Mouse (Mus musculus) limb, embryonic 11.5 days (tissue): ENCODE data around the gene Rarb. TPM values are rescaled to one million over a fixed set of nuclear protein-coding genes. Genes with fewer than 3 reads are reported as not detected.

ENCODE experiments used
- ATAC-seq: fragments of 200-750 bp; cut with Nextera tagmentation; 2 replicates; pipeline ENCODE4 v1.8.0; 2017; ENCODE audit warnings: low read depth; ENCODE audit not compliant: insufficient number of reproducible peaks, low FRiP score, low TSS enrichment
- DNase-seq: peaks from one replicate; pipeline ENCODE4 v3.0.0-alpha.2; 2015; ENCODE audit warnings: low spot score
- H3K27ac ChIP-seq: fragments of 300-500 bp; sonication (generic); replicated peaks from 2 replicates; pipeline ENCODE4 v1.5.1; 2014; ENCODE audit warnings: low read depth, mild to moderate bottlenecking, low read length
- H3K27me3 ChIP-seq: fragments of 300-500 bp; sonication (generic); 2 replicates; pipeline ENCODE4 v1.6.1; 2014; ENCODE audit warnings: mild to moderate bottlenecking, low read length, mixed read lengths; ENCODE audit not compliant: control insufficient read depth, insufficient read depth
- H3K36me3 ChIP-seq: fragments of 300-500 bp; sonication (generic); 2 replicates; pipeline ENCODE4 v1.6.1; 2014; ENCODE audit warnings: mild to moderate bottlenecking, low read length, moderate library complexity, mixed read lengths; ENCODE audit not compliant: control insufficient read depth, insufficient read depth
- H3K4me1 ChIP-seq: fragments of 300-500 bp; sonication (generic); 2 replicates; pipeline ENCODE4 v1.6.1; 2014; ENCODE audit warnings: low read length, mixed read lengths; ENCODE audit not compliant: control insufficient read depth, insufficient read depth
- H3K4me2 ChIP-seq: fragments of 300-500 bp; sonication (generic); 2 replicates; pipeline ENCODE4 v1.6.1; 2014; ENCODE audit warnings: low read depth, mild to moderate bottlenecking, moderate library complexity; ENCODE audit not compliant: severe bottlenecking
- H3K4me3 ChIP-seq: fragments of 300-500 bp; sonication (generic); 2 replicates; pipeline ENCODE4 v1.5.1; 2014; ENCODE audit warnings: low read depth, low read length
- H3K9ac ChIP-seq: fragments of 300-500 bp; sonication (generic); 2 replicates; pipeline ENCODE4 v1.6.1; 2014; ENCODE audit warnings: mild to moderate bottlenecking, low read length
- H3K9me3 ChIP-seq: fragments of 300-500 bp; sonication (generic); 2 replicates; pipeline ENCODE4 v1.6.1; 2016; ENCODE audit warnings: low read length; ENCODE audit not compliant: control insufficient read depth
- WGBS: fragments of 180-500 bp; shearing (Covaris S2); extraction: QIAGEN DNeasy Blood & Tissue Kit; methylation state at CpG from one replicate; pipeline ENCODE4 v1.1.7; 2014; 5-methylcytosine and 5-hydroxymethylcytosine counted together
- polyA plus RNA-seq: library from polyadenylated mRNA; unstranded; fragments of >200 nt; fragmentation: Nextera tagmentation; extraction: Ambion mirVana; gene quantifications from 2 replicates; pipeline ENCODE4 v1.2.1, GENCODE M21; 2014

Gene Rarb
- polyA plus RNA-seq, result 10.4 and 13.3 TPM in 2 replicates

DNA sequence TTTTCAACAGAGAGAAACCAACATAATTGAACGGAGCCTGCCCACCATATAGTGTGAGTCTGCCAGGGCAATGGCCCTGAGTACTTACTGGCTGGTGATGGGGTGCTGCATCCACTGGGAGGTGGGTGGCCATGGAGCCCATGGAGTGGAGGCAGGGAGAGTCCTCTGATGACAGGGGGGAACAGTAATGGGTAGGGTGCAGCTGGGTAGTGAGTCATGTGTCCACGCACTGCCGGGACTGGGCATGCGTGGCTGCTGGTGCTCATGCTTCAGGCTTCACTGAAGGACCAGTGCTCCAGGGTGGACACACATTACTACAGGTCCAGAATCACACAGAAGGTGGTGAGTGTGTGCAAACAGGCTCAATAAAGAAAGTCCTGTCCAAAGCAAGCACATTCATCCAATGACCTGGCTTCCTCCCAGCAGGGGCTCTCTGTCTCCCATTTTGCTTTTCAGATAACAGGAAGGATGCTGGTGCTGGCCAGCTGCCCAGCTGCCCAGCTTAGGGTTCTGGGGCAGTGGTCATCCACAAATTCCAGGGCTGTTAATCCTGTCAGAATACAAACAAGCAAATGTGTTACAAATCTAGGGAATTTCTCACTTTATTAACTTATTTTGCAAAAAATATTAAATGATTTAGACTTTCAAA lies at the start of gene Rarb:
Rarb (minus strand) TSS at position 555 of the 649 bp plus-strand sequence.
- WGBS, result 94% methylated on average over 4 of the region's 4 CpGs
- ATAC-seq, result no peak
- no peak within 1 kb of the TSS for H3K27ac ChIP-seq

DNA sequence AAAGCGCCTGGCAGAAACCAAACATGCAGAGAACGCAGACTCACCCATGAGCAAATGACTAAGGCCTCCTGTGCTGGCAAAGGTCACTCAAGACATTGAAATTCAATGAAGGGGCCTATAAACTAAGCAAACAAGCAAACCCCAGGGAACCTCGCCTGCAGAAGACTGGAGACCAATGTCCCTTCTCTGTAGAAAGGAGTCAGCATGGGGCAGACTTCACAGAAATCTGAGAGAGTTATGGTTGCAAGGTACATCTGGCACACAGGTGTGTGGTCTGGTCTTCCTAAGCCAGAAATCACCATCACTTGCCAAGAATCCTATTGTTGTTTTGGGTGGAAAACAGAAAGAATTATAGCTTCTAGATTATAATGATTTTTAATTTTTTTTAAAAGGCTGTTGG lies 23.1 kb upstream of the Rarb start:
- Histone ChIP-seq H3K4me2 (no peak overlapping the region), H3K9me3 (no peaks in the 10 kb centered on the region), H3K27me3 (no peaks in the 10 kb centered on the region), H3K36me3 (no peaks in the 10 kb centered on the region), H3K9ac (no peak overlapping the region), H3K27ac (no peak overlapping the region), H3K4me3 (no peak overlapping the region), H3K4me1 (0 out of 2 replicates have a peak, but pooled peaks cover 6% of the 10 kb centered on the region)
- 40% methylated on average over 3 of the region's 3 CpGs for WGBS
- DNase-seq (peak; percentile 39), ATAC-seq (no peak)

More for the DNA sequence above, at the start of gene Rarb:
- no peak within 1 kb of the TSS for H3K4me3 ChIP-seq
- 0 out of 2 replicates have a peak, but pooled peaks cover 5% of the 10 kb centered on the region for H3K4me1 ChIP-seq
- no peaks in the 10 kb centered on the region for H3K36me3 ChIP-seq
- no peak within 1 kb of the TSS for H3K4me2 ChIP-seq
- no peak for DNase-seq
- no peaks in the 10 kb centered on the region for H3K27me3 ChIP-seq
- H3K9me3 ChIP-seq, result no peaks in the 10 kb centered on the region
- H3K9ac ChIP-seq, result no peak within 1 kb of the TSS

GRCm38 (mm10) chr14:16841597-16841989 lies 22.6 kb upstream of the Rarb start:
- no peak overlapping the region for H3K4me2 ChIP-seq
- H3K36me3 ChIP-seq, result no peaks in the 10 kb centered on the region
- DNase-seq (no peak), ATAC-seq (peak; percentile 31; the same call in 1 of the 2 replicates)
- no peaks in the 10 kb centered on the region for H3K27me3 ChIP-seq
- no peak overlapping the region for H3K27ac ChIP-seq
- no peak overlapping the region for H3K4me3 ChIP-seq
- 57% methylated on average over 6 of the region's 6 CpGs for WGBS
- H3K9me3 ChIP-seq, result no peaks in the 10 kb centered on the region
- H3K4me1 ChIP-seq, result 0 out of 2 replicates have a peak, but pooled peaks cover 6% of the 10 kb centered on the region
- no peak overlapping the region for H3K9ac ChIP-seq

- Histone ChIP-seq H3K27me3 (no peaks in the 10 kb centered on the region), H3K9me3 (no peaks in the 10 kb centered on the region), H3K9ac (no peak overlapping the region), H3K27ac (no peak overlapping the region), H3K4me3 (no peak overlapping the region), H3K36me3 (no peaks in the 10 kb centered on the region), H3K4me2 (no peak overlapping the region), H3K4me1 (0 out of 2 replicates have a peak, but pooled peaks cover 6% of the 10 kb centered on the region)
- ATAC-seq (no peak), DNase-seq (no peak)
- WGBS, result 65% methylated on average over 8 of the region's 8 CpGs
Observed at GRCm38 (mm10) chr14:16840951-16841596, 22.1 kb upstream of the Rarb start.

DNA sequence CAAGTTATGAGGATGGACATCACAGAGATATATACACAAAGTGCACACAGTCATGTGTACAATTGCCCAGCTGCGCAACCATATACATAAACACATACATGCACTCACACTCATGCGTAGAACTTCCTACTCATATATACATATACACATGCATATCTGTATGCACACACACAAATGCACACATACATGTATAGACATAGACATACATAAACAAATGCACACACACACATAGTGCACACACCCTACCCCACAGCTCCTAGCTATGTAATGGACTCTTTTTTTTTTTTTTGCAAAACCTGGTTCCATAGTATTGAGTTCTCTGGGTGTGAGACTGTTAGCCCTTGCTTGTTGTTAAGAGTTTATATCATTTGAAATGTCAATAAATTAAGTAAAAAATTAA lies 21.2 kb upstream of the Rarb start:
- Histone ChIP-seq H3K27ac (no peak overlapping the region), H3K36me3 (no peaks in the 10 kb centered on the region), H3K4me1 (0 out of 2 replicates have a peak, but pooled peaks cover 6% of the 10 kb centered on the region), H3K27me3 (no peaks in the 10 kb centered on the region), H3K9me3 (no peaks in the 10 kb centered on the region), H3K4me3 (no peak overlapping the region), H3K9ac (no peak overlapping the region), H3K4me2 (no peak overlapping the region)
- DNase-seq (no peak), ATAC-seq (no peak)
- 99% methylated on average over 2 of the region's 2 CpGs for WGBS

GRCm38 (mm10) chr14:16815096-16815741 lies 3.7 kb downstream of the Rarb start:
- DNase-seq (no peak), ATAC-seq (no peak)
- Histone ChIP-seq H3K9me3 (no peaks in the 10 kb centered on the region), H3K9ac (no peak overlapping the region), H3K36me3 (no peaks in the 10 kb centered on the region), H3K4me1 (no peaks in the 10 kb centered on the region), H3K27ac (no peak overlapping the region), H3K4me3 (no peak overlapping the region), H3K4me2 (no peak overlapping the region), H3K27me3 (no peaks in the 10 kb centered on the region)
- WGBS, result 83% methylated on average over 1 of the region's 1 CpGs

DNA sequence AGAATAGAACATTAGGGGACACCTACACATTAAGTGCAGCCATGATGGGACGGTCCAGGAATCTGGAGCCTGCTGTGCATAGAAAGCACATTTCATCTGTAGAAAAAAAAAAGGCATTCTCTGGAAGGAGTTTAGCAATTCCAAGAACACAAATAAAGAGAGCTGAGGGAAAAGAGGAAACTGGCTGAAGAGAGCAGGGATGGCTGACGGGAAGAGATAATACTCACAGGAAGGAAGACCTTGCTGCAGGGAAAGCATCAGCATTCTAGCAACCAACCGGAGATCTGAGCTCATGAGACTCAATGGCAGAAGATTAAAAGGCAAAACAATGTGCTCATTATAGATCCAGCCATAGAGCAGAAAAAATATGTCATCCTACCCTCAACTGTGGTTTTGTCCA lies 12.8 kb downstream of the Rarb start:
- WGBS, result 94% methylated on average over 3 of the region's 3 CpGs
- Histone ChIP-seq H3K27me3 (no peaks in the 10 kb centered on the region), H3K4me3 (no peak overlapping the region), H3K4me2 (no peak overlapping the region), H3K9ac (no peak overlapping the region), H3K9me3 (no peaks in the 10 kb centered on the region), H3K36me3 (no peaks in the 10 kb centered on the region), H3K4me1 (no peaks in the 10 kb centered on the region), H3K27ac (no peak overlapping the region)
- DNase-seq, result no peak
- ATAC-seq, result no peak

- Histone ChIP-seq H3K9ac (no peak overlapping the region), H3K9me3 (no peaks in the 10 kb centered on the region), H3K4me2 (no peak overlapping the region), H3K27ac (no peak overlapping the region), H3K36me3 (no peaks in the 10 kb centered on the region), H3K4me3 (no peak overlapping the region), H3K4me1 (no peaks in the 10 kb centered on the region), H3K27me3 (no peaks in the 10 kb centered on the region)
- no peak for DNase-seq
- WGBS, result 78% methylated on average over 1 of the region's 1 CpGs
- ATAC-seq, result no peak
Observed at GRCm38 (mm10) chr14:16790161-16790560, 28.8 kb downstream of the Rarb start.
